Mouse (Mus musculus): ENCODE data around the gene Noxa1. TPM values are rescaled to one million over a fixed set of nuclear protein-coding genes. Genes with fewer than 3 reads are reported as not detected.
A peak's percentile ranks its signal among the peaks of the same experiment; 100 is the strongest.

Noxa1 gene
- not detected in 2 replicates for polyA plus RNA-seq (2015; fragmentation: Nextera tagmentation; extraction: Ambion mirVana)

- no peak within 1 kb of the TSS for H3K9ac ChIP-seq
- H3K4me2 ChIP-seq = no peak within 1 kb of the TSS
- no peaks in the 10 kb centered on the region for H3K4me1 ChIP-seq (replicated peaks)
These were observed at the start of gene Noxa1 for GRCm38 (mm10) chr2:25095109-25095850. Gene Noxa1 (minus strand): TSS chr2:25095149.

GRCm38 (mm10) chr2:25141921-25142320 is 47.0 kb upstream of the Noxa1 start:
- H3K36me3 ChIP-seq = no peaks in the 10 kb centered on the region
- no peak overlapping the region for H3K4me3 ChIP-seq
- no peak overlapping the region for H3K27ac ChIP-seq (replicated peaks)
- no peaks in the 10 kb centered on the region for H3K9me3 ChIP-seq
- ATAC-seq (ENCODE audit: low FRiP score, low read depth) = no peak
- H3K9ac ChIP-seq = no peak overlapping the region
- no peaks in the 10 kb centered on the region for H3K4me1 ChIP-seq (replicated peaks)
- H3K27me3 ChIP-seq = no peaks in the 10 kb centered on the region
- no peak overlapping the region for H3K4me2 ChIP-seq
- WGBS = 89% methylated on average over 5 of the region's 5 CpGs

More at GRCm38 (mm10) chr2:25095109-25095850, at the start of gene Noxa1:
- H3K9me3 ChIP-seq = no peaks in the 10 kb centered on the region
- no peak for ATAC-seq (ENCODE audit: low FRiP score, low read depth)
- H3K27me3 ChIP-seq = no peaks in the 10 kb centered on the region; the same call in 1 of the 2 replicates
- no peak within 1 kb of the TSS for H3K4me3 ChIP-seq
- no peaks in the 10 kb centered on the region for H3K36me3 ChIP-seq
- WGBS = 52% methylated on average over 28 of the region's 28 CpGs
- no peak within 1 kb of the TSS for H3K27ac ChIP-seq (replicated peaks)

GRCm38 (mm10) chr2:25141185-25141584 is 46.2 kb upstream of the Noxa1 start:
- no peak for ATAC-seq (ENCODE audit: low FRiP score, low read depth)
- Histone ChIP-seq H3K4me1 (replicated peaks) (no peaks in the 10 kb centered on the region), H3K4me3 (no peak overlapping the region), H3K27me3 (no peaks in the 10 kb centered on the region), H3K9me3 (no peaks in the 10 kb centered on the region), H3K27ac (replicated peaks) (no peak overlapping the region), H3K9ac (no peak overlapping the region), H3K36me3 (no peaks in the 10 kb centered on the region), H3K4me2 (no peak overlapping the region)
- WGBS = 71% methylated on average over 4 of the region's 4 CpGs

GRCm38 (mm10) chr2:25137832-25138231 is 42.9 kb upstream of the Noxa1 start:
- H3K4me1 ChIP-seq (replicated peaks) = no peaks in the 10 kb centered on the region
- no peak overlapping the region for H3K4me2 ChIP-seq
- ATAC-seq (ENCODE audit: low FRiP score, low read depth) = no peak
- no peak overlapping the region for H3K9ac ChIP-seq
- no peak overlapping the region for H3K4me3 ChIP-seq
- 79% methylated on average over 6 of the region's 6 CpGs for WGBS
- no peaks in the 10 kb centered on the region for H3K36me3 ChIP-seq
- no peaks in the 10 kb centered on the region for H3K9me3 ChIP-seq
- H3K27ac ChIP-seq (replicated peaks) = no peak overlapping the region
- H3K27me3 ChIP-seq = no peaks in the 10 kb centered on the region

- Histone ChIP-seq H3K36me3 (no peaks in the 10 kb centered on the region), H3K27me3 (no peaks in the 10 kb centered on the region), H3K9ac (no peak overlapping the region), H3K9me3 (no peaks in the 10 kb centered on the region), H3K4me1 (replicated peaks) (peaks cover 24% of the 10 kb centered on the region), H3K4me3 (no peak overlapping the region), H3K4me2 (no peak overlapping the region), H3K27ac (replicated peaks) (no peak overlapping the region)
- 77% methylated on average over 9 of the region's 9 CpGs for WGBS
- no peak for ATAC-seq (ENCODE audit: low FRiP score, low read depth)
These were observed 36.7 kb upstream of the Noxa1 start for GRCm38 (mm10) chr2:25131601-25132000.

GRCm38 (mm10) chr2:25128072-25128471 is 33.1 kb upstream of the Noxa1 start:
- Histone ChIP-seq H3K27ac (replicated peaks) (peak overlapping the region; percentile 77; the same call in 1 of the 2 replicates), H3K9ac (no peak overlapping the region)
- WGBS = 50% methylated on average over 11 of the region's 11 CpGs

GRCm38 (mm10) chr2:25127206-25127605 is 32.3 kb upstream of the Noxa1 start:
- no peaks in the 10 kb centered on the region for H3K27me3 ChIP-seq
- 40% methylated on average over 5 of the region's 5 CpGs for WGBS
- H3K36me3 ChIP-seq = no peaks in the 10 kb centered on the region
- H3K4me2 ChIP-seq = no peak overlapping the region
- peaks cover 36% of the 10 kb centered on the region for H3K4me1 ChIP-seq (replicated peaks)
- peak overlapping the region; percentile 77 for H3K27ac ChIP-seq (replicated peaks)
- 0 out of 2 replicates have a peak, but pooled peaks have one; percentile 7 for ATAC-seq (ENCODE audit: low FRiP score, low read depth)
- H3K9ac ChIP-seq = no peak overlapping the region
- no peak overlapping the region for H3K4me3 ChIP-seq
- no peaks in the 10 kb centered on the region for H3K9me3 ChIP-seq

More at GRCm38 (mm10) chr2:25128072-25128471, 33.1 kb upstream of the Noxa1 start:
- ATAC-seq (ENCODE audit: low FRiP score, low read depth) = no peak
- peaks cover 36% of the 10 kb centered on the region for H3K4me1 ChIP-seq (replicated peaks)
- H3K4me3 ChIP-seq = no peak overlapping the region
- H3K9me3 ChIP-seq = no peaks in the 10 kb centered on the region
- H3K4me2 ChIP-seq = no peak overlapping the region
- H3K27me3 ChIP-seq = no peaks in the 10 kb centered on the region
- H3K36me3 ChIP-seq = no peaks in the 10 kb centered on the region

- peaks cover 36% of the 10 kb centered on the region for H3K4me1 ChIP-seq (replicated peaks)
- no peaks in the 10 kb centered on the region for H3K36me3 ChIP-seq
- H3K9me3 ChIP-seq = no peaks in the 10 kb centered on the region
- no peaks in the 10 kb centered on the region for H3K27me3 ChIP-seq
- peak; percentile 88 for ATAC-seq (ENCODE audit: low FRiP score, low read depth)
- H3K27ac ChIP-seq (replicated peaks) = peak overlapping the region; percentile 77
- no peak overlapping the region for H3K4me3 ChIP-seq
- 12% methylated on average over 19 of the region's 19 CpGs for WGBS
- H3K9ac ChIP-seq = no peak overlapping the region
- no peak overlapping the region for H3K4me2 ChIP-seq
These were observed 31.4 kb upstream of the Noxa1 start for GRCm38 (mm10) chr2:25126011-25127010.

GRCm38 (mm10) chr2:25125146-25125545 is 30.2 kb upstream of the Noxa1 start:
- Histone ChIP-seq H3K9me3 (no peaks in the 10 kb centered on the region), H3K4me2 (no peak overlapping the region), H3K27me3 (no peaks in the 10 kb centered on the region), H3K9ac (no peak overlapping the region), H3K4me1 (replicated peaks) (peaks cover 36% of the 10 kb centered on the region), H3K36me3 (no peaks in the 10 kb centered on the region), H3K4me3 (no peak overlapping the region), H3K27ac (replicated peaks) (no peak overlapping the region; the same call in none of the 2 replicates)
- no peak for ATAC-seq (ENCODE audit: low FRiP score, low read depth)
- 46% methylated on average over 6 of the region's 6 CpGs for WGBS

GRCm38 (mm10) chr2:25124411-25124810 is 29.5 kb upstream of the Noxa1 start:
- Histone ChIP-seq H3K27me3 (no peaks in the 10 kb centered on the region), H3K9ac (no peak overlapping the region), H3K4me2 (no peak overlapping the region), H3K36me3 (no peaks in the 10 kb centered on the region), H3K9me3 (no peaks in the 10 kb centered on the region), H3K4me1 (replicated peaks) (peaks cover 36% of the 10 kb centered on the region), H3K4me3 (no peak overlapping the region), H3K27ac (replicated peaks) (no peak overlapping the region)
- no peak for ATAC-seq (ENCODE audit: low FRiP score, low read depth)
- WGBS = 73% methylated on average over 3 of the region's 3 CpGs

GRCm38 (mm10) chr2:25123527-25123926 is 28.6 kb upstream of the Noxa1 start:
- no peaks in the 10 kb centered on the region for H3K9me3 ChIP-seq
- H3K27me3 ChIP-seq = no peaks in the 10 kb centered on the region
- no peak overlapping the region for H3K9ac ChIP-seq
- no peak overlapping the region for H3K4me3 ChIP-seq
- H3K36me3 ChIP-seq = no peaks in the 10 kb centered on the region
- H3K27ac ChIP-seq (replicated peaks) = no peak overlapping the region
- WGBS = 96% methylated on average over 5 of the region's 5 CpGs
- no peak for ATAC-seq (ENCODE audit: low FRiP score, low read depth)
- H3K4me2 ChIP-seq = no peak overlapping the region
- H3K4me1 ChIP-seq (replicated peaks) = peaks cover 31% of the 10 kb centered on the region

GRCm38 (mm10) chr2:25122666-25123065 is 27.7 kb upstream of the Noxa1 start:
- Histone ChIP-seq H3K36me3 (no peaks in the 10 kb centered on the region), H3K27ac (replicated peaks) (no peak overlapping the region), H3K4me3 (no peak overlapping the region), H3K4me1 (replicated peaks) (peaks cover 23% of the 10 kb centered on the region), H3K27me3 (no peaks in the 10 kb centered on the region), H3K9ac (no peak overlapping the region), H3K4me2 (no peak overlapping the region), H3K9me3 (no peaks in the 10 kb centered on the region)
- no peak for ATAC-seq (ENCODE audit: low FRiP score, low read depth)
- WGBS = 70% methylated on average over 2 of the region's 2 CpGs

Measured in hindbrain, embryonic 15.5 days (tissue).